Mouse (Mus musculus): ENCODE measurements around the gene Izumo4. TPM values are rescaled to one million over a fixed set of nuclear protein-coding genes. Genes with fewer than 3 reads are reported as not detected.

The Izumo4 gene
- polyA plus RNA-seq, 1 experiment = 1.9 TPM

DNA sequence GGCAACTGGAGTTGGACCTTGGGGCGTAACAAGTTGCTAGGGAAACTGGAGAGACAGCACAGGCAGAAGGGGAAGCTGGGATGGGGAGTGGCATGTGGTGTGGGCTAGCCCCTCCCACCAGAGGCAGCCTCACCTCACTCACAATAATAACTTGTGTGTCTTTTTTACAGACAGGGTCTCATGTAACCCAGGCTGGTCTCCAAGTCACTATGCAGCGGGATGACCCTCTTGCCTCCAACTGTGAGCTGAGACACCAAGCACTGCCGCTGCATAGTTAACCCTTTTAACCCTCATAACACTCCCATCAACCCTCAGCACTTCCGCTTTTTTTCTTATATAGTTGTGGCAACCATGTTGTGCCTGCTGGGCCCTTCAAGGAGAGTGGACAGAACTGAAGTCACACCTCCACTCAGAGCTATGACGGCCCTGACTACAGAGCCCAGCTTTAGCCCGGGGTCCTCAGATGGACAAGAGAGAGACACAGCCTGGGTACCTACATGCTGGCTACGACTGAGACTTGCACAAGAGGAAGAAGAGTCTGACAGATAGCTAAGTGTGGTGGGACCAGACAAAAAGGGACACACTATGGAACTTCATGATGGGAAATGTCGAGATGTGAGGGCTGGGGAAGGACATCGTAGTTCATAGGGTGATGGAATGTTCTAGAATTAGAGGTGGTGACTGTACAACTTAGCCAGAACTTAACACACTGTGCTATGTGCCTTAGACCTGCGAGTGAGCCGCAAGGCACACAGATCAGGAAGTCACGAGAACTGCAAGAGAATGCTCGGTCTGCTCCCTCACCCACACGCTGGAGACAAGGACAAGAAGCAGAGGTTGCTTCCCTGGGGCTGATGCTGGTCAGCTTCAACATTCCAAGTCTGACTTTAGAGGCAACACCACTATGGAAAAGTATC, 9.5 kb upstream of the Izumo4 start:
- Histone ChIP-seq H3K27me3 (ENCODE audit: control insufficient read depth, insufficient read depth, insufficient read length) (no peaks in the 10 kb centered on the region), H3K36me3 (ENCODE audit: control insufficient read depth, insufficient read depth) (no peaks in the 10 kb centered on the region), H3K4me2 (ENCODE audit: low read depth) (no peak overlapping the region), H3K79me2 (ENCODE audit: control insufficient read depth, insufficient read depth) (no peaks in the 10 kb centered on the region), H3ac (ENCODE audit: control insufficient read depth, insufficient read length) (no peak overlapping the region), H3K4me3 (no peak overlapping the region)
- TF ChIP-seq TCF12 (IDR thresholded peaks at IDR 0.05; ENCODE audit: insufficient read depth, poor library complexity, severe bottlenecking) (no peak), POLR2AphosphoS2 (IDR thresholded peaks at IDR 0.05; ENCODE audit: insufficient read length, low read depth) (no peak), POLR2A (IDR thresholded peaks at IDR 0.05; ENCODE audit: insufficient read length, low read depth) (no peak), TCF3 (IDR thresholded peaks at IDR 0.05; ENCODE audit: insufficient read length, low read depth) (no peak), USF1 (IDR thresholded peaks at IDR 0.05; ENCODE audit: low read depth) (no peak), SRF (IDR thresholded peaks at IDR 0.05; ENCODE audit: control insufficient read depth, insufficient read length, low read depth) (no peak), MYOD1 (IDR thresholded peaks at IDR 0.05; ENCODE audit: control insufficient read depth in 1 of 3, insufficient read length in 2 of 3, low read depth in 2 of 3) (no peak), REST (IDR thresholded peaks at IDR 0.05; ENCODE audit: insufficient read depth, insufficient read length) (no peak), MAX (IDR thresholded peaks at IDR 0.05; ENCODE audit: low read depth) (no peak), E2F4 (IDR thresholded peaks at IDR 0.05; ENCODE audit: insufficient read depth) (no peak), MYOG (IDR thresholded peaks at IDR 0.05; ENCODE audit: control insufficient read depth in 1 of 3, insufficient read depth in 1 of 3, insufficient read length in 2 of 3, low read depth in 2 of 3) (no peak), CEBPB (IDR thresholded peaks at IDR 0.05; ENCODE audit: insufficient read depth, poor library complexity, severe bottlenecking) (no peak)

DNA sequence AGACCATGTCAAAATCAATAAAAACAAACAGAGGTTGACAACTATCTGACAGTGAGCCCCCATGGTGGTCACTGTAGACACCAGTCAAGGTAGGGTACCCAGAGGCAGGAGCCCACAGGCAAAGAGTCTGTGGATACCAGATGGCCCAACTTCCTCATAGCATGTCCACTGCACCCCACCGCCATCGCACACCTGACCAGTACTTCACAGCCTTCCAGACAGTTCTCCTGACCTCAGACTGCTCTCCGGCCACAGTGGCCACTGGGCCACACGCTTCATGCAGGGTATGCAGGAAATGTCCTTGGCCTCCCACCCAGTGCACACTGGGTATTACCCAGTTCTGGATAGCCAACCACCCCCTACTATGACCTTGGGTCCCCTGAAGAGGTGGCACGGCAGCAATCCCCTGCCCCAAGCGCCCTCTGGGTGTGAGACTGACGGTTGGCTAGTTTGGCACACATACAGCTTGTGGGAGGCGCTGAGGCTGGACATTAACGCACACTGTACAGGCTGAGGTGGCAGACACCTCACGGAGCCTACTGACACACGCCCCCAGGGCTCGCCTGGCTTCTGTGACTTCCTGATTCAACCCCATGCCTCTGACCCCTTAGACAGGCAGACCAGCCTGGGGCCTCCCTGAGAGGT, 8.5 kb upstream of the Izumo4 start:
- no peaks in the 10 kb centered on the region for H3K36me3 ChIP-seq (ENCODE audit: control insufficient read depth, insufficient read depth)
- no peak overlapping the region for H3K4me3 ChIP-seq
- no peaks in the 10 kb centered on the region for H3K79me2 ChIP-seq (ENCODE audit: control insufficient read depth, insufficient read depth)
- TF ChIP-seq E2F4 (IDR thresholded peaks at IDR 0.05; ENCODE audit: insufficient read depth) = no peak
- no peak for TF ChIP-seq REST (IDR thresholded peaks at IDR 0.05; ENCODE audit: insufficient read depth, insufficient read length)
- no peak for TF ChIP-seq CEBPB (IDR thresholded peaks at IDR 0.05; ENCODE audit: insufficient read depth, poor library complexity, severe bottlenecking)
- no peak for TF ChIP-seq MYOG (IDR thresholded peaks at IDR 0.05; ENCODE audit: control insufficient read depth in 1 of 3, insufficient read depth in 1 of 3, insufficient read length in 2 of 3, low read depth in 2 of 3)
- no peak overlapping the region for H3ac ChIP-seq (ENCODE audit: control insufficient read depth, insufficient read length)
- H3K27me3 ChIP-seq (ENCODE audit: control insufficient read depth, insufficient read depth, insufficient read length) = no peaks in the 10 kb centered on the region
- H3K4me2 ChIP-seq (ENCODE audit: low read depth) = no peak overlapping the region

DNA sequence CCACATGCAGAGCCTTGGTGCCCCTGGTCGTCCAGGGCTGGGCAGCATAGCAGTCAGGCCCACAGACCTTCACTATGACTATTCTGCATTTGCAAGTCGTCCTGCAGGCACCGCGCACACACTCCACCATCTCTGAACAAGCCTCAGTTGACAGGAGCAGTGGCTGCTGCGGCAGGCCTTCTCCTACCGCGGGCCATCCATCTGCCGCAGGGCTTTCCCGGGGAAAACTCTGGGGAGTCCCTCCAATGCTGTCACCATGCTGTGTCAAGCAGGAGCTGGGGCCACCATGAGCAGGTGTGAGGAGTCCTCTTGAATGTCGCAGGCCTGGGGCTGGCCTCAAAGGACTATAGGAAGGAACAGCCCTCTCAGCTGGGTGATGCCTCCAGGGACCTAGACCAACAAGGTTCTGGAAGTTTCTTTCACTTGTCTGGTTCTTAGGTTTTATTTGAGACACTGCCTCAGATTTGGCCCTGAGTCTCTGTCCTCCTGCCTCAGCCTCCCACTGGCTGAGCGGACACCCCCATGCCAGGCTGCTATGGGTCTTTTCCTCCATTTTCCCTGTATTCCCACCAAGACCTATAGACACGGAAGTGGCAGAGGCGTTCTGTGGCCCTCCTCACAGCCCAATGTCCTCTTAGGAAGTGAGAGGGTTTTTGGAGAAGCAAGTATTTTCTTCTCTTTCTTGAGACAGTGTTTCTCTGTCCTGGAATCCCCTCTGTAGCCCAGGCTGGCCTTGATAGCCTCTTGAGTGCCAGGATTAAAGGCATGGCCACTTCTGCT, 7.6 kb upstream of the Izumo4 start:
- Histone ChIP-seq H3K36me3 (ENCODE audit: control insufficient read depth, insufficient read depth) (peaks cover 4% of the 10 kb centered on the region), H3ac (ENCODE audit: control insufficient read depth, insufficient read length) (no peak overlapping the region), H3K27me3 (ENCODE audit: control insufficient read depth, insufficient read depth, insufficient read length) (no peaks in the 10 kb centered on the region), H3K4me2 (ENCODE audit: low read depth) (no peak overlapping the region), H3K79me2 (ENCODE audit: control insufficient read depth, insufficient read depth) (peaks cover 7% of the 10 kb centered on the region), H3K4me3 (no peak overlapping the region)
- TF ChIP-seq MAX (IDR thresholded peaks at IDR 0.05; ENCODE audit: low read depth) (no peak), SRF (IDR thresholded peaks at IDR 0.05; ENCODE audit: control insufficient read depth, insufficient read length, low read depth) (no peak)

DNA sequence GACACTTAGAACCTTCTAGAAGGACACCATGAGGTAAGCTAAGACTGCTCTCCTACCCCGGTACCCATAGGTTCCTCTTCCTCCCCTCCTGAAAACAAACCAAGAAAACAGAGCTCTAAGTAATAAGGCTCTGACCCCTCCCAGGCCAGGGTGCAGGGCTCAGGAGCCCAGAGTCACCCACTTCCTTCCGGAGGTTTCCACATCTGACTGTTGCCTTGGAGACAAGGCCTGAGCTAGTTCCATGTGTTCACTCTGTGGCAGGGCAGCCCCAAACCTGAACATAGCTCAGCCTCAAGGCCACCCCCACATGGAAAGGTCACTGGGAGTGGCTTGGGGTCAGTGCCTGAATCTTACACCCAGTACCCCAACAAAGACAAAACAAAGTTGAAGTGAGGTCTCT, 6.8 kb upstream of the Izumo4 start:
- Histone ChIP-seq H3K4me3 (no peak overlapping the region), H3K36me3 (ENCODE audit: control insufficient read depth, insufficient read depth) (peaks cover 4% of the 10 kb centered on the region), H3K27me3 (ENCODE audit: control insufficient read depth, insufficient read depth, insufficient read length) (no peaks in the 10 kb centered on the region), H3K79me2 (ENCODE audit: control insufficient read depth, insufficient read depth) (peaks cover 15% of the 10 kb centered on the region), H3K4me2 (ENCODE audit: low read depth) (peak overlapping the region; percentile 22), H3ac (ENCODE audit: control insufficient read depth, insufficient read length) (no peak overlapping the region)
- TF ChIP-seq SRF (IDR thresholded peaks at IDR 0.05; ENCODE audit: control insufficient read depth, insufficient read length, low read depth) = no peak

DNA sequence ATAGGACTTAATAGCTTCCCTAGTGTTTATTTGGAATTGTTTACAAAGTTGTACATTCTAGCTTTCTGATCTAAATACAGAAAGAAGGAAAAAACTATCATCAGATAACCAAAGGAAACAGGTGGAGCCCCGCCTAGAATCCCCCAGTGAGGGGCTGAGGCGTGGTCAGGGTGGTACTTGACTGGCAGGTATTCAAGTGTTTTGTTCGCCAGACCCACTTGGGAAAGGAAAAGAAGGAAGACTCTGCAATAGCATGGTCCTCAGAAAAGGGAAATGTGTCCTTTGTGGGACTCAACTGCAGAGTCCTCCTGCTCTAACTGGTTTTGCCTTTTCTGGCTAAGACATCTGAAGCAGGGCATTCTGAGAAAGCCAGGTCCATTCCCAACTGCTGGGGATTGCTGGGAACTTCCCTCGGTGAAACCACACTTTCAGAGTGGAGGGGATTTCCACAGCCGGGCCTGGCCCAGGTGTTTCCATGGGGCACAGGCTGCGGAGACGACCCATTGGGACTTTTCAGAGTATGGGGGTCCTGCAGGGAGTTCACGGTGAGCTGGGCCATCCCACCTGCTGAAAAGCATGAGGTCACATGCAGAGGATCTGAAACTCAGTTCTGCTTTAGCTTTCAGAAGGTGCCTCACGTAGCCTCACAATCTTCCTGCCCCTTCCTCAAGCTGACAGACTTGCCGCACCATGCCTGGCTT, 6.0 kb upstream of the Izumo4 start:
- H3K79me2 ChIP-seq (ENCODE audit: control insufficient read depth, insufficient read depth) = peaks cover 23% of the 10 kb centered on the region

More for the DNA sequence above, 6.0 kb upstream of the Izumo4 start:
- Histone ChIP-seq H3K4me3 (no peak overlapping the region), H3K27me3 (ENCODE audit: control insufficient read depth, insufficient read depth, insufficient read length) (no peaks in the 10 kb centered on the region), H3K36me3 (ENCODE audit: control insufficient read depth, insufficient read depth) (peaks cover 4% of the 10 kb centered on the region), H3K4me2 (ENCODE audit: low read depth) (peak overlapping the region; percentile 35), H3ac (ENCODE audit: control insufficient read depth, insufficient read length) (no peak overlapping the region)
- no peak for TF ChIP-seq SRF (IDR thresholded peaks at IDR 0.05; ENCODE audit: control insufficient read depth, insufficient read length, low read depth)
- no peak for TF ChIP-seq POLR2A (IDR thresholded peaks at IDR 0.05; ENCODE audit: insufficient read length, low read depth)
- no peak for TF ChIP-seq REST (IDR thresholded peaks at IDR 0.05; ENCODE audit: insufficient read depth, insufficient read length)
- no peak for TF ChIP-seq CEBPB (IDR thresholded peaks at IDR 0.05; ENCODE audit: insufficient read depth, poor library complexity, severe bottlenecking)
- no peak for TF ChIP-seq MAX (IDR thresholded peaks at IDR 0.05; ENCODE audit: low read depth)
- no peak for TF ChIP-seq E2F4 (IDR thresholded peaks at IDR 0.05; ENCODE audit: insufficient read depth)
- no peak for TF ChIP-seq MYOG (IDR thresholded peaks at IDR 0.05; ENCODE audit: control insufficient read depth in 1 of 3, insufficient read depth in 1 of 3, insufficient read length in 2 of 3, low read depth in 2 of 3)
- no peak for TF ChIP-seq MYOD1 (IDR thresholded peaks at IDR 0.05; ENCODE audit: control insufficient read depth in 1 of 3, insufficient read length in 2 of 3, low read depth in 2 of 3)
- no peak for TF ChIP-seq TCF3 (IDR thresholded peaks at IDR 0.05; ENCODE audit: insufficient read length, low read depth)
- TF ChIP-seq TCF12 (IDR thresholded peaks at IDR 0.05; ENCODE audit: insufficient read depth, poor library complexity, severe bottlenecking) = no peak
- no peak for TF ChIP-seq USF1 (IDR thresholded peaks at IDR 0.05; ENCODE audit: low read depth)
- TF ChIP-seq POLR2AphosphoS2 (IDR thresholded peaks at IDR 0.05; ENCODE audit: insufficient read length, low read depth) = no peak

Measured in myocyte (in vitro differentiated cells).